Mouse (Mus musculus): Measurements from ENCODE around the gene Macrod2.

DNA sequence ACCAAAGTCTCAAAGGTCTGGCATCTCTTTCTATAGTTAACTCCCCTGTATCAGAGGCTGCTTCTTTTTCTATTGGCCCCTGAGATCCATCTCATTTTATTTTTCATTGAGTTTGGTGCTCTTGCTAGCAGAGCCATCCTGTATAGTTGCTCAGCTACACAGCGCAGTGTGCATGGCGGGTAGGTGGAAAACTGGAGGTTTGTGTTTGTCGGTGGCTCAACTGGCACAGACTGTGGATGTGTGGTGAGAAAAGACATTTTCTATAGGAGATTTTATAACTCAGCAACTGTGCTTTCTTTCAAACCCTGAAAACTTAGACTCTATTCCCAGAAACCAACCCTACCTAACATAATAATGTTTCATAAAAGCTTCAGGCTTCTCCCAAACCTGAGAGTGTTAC is 365.0 kb downstream of the Macrod2 start:
- TF ChIP-seq CTCF (IDR thresholded peaks at IDR 0.05; ENCODE audit: low read depth) (no peak), EP300 (optimal IDR thresholded peaks at IDR 0.05) (no peak)

Data from stomach, postnatal 0 days (tissue).